Mouse (Mus musculus) liver, adult 2 months (tissue): Measurements from ENCODE around the gene Mettl8.

Experiments
- CTCF ChIP-seq: fragments of 200-500 bp; IDR thresholded peaks from 2 replicates; pipeline ENCODE4 v1.5.1; 2011; ENCODE audit warnings: low read depth, low read length, control low read depth
- POLR2A ChIP-seq: fragments of 200-500 bp; IDR thresholded peaks from 2 replicates; pipeline ENCODE4 v1.6.1; 2011; ENCODE audit warnings: low read length, control low read depth; ENCODE audit not compliant: insufficient read depth; ENCODE audit errors: extremely low read depth

GRCm38 (mm10) chr2:71048896-71049295 lies 6.5 kb downstream of the Mettl8 start:
- TF ChIP-seq CTCF (no peak), POLR2A (no peak)
